Mouse (Mus musculus) 3T3-L1 (cell line): Measurements from ENCODE around the gene Atp6v0b.

ENCODE experiments used
- DNase-seq: peaks from one replicate; pipeline ENCODE4 v3.0.0-alpha.2; 2015; ENCODE audit warnings: low read depth, low spot score

Gene Atp6v0b

GRCm38 (mm10) chr4:117837271-117837670 is 49.9 kb downstream of the Atp6v0b start:
- no peak for DNase-seq

GRCm38 (mm10) chr4:117836204-117836767 is 50.8 kb downstream of the Atp6v0b start:
- peak; percentile 86 for DNase-seq

- peak; percentile 44 for DNase-seq
These were observed 51.5 kb downstream of the Atp6v0b start for GRCm38 (mm10) chr4:117835531-117836111.

GRCm38 (mm10) chr4:117834845-117835530 is 52.1 kb downstream of the Atp6v0b start:
- peak; percentile 93 for DNase-seq

- no peak for DNase-seq
These were observed 52.7 kb downstream of the Atp6v0b start, which contains the start of gene Slc6a9 for GRCm38 (mm10) chr4:117834457-117834844. Gene Slc6a9 (plus strand): TSS chr4:117834506.
